Mouse (Mus musculus) adrenal gland, adult 2 months (tissue): ENCODE results near the gene Trpv2. TPM values are rescaled to one million over a fixed set of nuclear protein-coding genes. Genes with fewer than 3 reads are reported as not detected.
"Not testable (repeated sequence)": the region's sequence is repeated elsewhere in the genome, so short reads cannot be mapped to it uniquely, and the experiment has no call there.

Experiments
- DNase-seq: peaks from one replicate; pipeline ENCODE4 v3.0.0; 2021
- polyA plus RNA-seq: library from polyadenylated mRNA; depleted of rRNA; stranded (reverse); fragments of >200 nt; gene quantifications from 2 replicates; pipeline ENCODE4 v1.2.3, GENCODE M21; 2012; rRNA removed
- total RNA-seq, 2 experiments: library from RNA; stranded (reverse); gene quantifications; 2 replicates each; pipeline ENCODE4 v1.2.3; 2021

Gene Trpv2
- total and polyA plus RNA-seq, 3 experiments: 2.7 to 4.2 (median 2.7) TPM

DNA sequence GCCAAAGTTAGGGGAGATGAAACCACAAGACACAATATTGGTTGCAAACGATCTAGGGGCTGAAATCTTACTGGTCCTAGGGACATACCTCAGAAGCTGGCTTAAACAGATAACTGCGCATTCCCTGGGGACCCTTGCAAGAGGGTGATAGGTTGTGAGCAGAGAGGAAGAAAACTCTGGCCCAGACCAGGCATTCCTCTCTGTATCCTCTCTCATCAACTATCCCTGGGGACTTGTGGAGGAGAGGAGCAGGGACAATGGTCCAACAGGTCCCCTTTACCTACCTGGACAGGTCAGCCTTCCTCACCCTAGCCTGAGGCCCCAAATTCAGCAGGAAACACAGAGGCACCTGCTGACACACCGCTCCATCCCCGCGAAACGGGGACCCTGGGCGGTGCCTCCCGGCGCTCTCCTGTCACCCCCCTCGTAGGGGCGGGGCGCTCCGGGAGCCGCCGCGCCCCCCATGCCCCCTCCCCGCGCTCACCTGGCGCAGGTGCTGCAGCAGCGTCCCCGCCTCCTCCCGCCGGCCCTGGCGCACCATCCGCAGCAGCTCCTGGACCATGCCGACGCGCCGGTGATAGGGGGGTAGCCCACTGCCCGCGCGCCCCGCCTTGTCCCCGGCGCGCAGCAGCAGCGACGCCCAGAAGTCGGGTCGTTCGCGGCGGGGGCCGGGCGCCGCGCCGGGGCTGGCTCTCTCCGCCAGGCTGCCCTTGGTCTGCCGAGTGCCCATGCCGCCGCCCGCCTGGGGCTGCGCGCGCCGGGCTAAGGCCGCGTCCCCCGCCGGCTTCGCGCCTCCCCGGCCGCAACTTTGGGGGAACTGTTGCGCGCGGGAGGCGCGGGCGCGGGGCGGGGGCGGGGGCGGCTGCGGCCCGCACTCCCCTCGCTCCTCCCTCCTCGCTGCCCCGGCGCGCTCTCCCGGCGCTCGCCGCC, 73.6 kb downstream of the Trpv2 start, which contains the start of gene Lrrc75a:
Gene Lrrc75a (minus strand): TSS at position 863 of the 930 bp plus-strand sequence.
- peak; percentile 73 for DNase-seq

DNA sequence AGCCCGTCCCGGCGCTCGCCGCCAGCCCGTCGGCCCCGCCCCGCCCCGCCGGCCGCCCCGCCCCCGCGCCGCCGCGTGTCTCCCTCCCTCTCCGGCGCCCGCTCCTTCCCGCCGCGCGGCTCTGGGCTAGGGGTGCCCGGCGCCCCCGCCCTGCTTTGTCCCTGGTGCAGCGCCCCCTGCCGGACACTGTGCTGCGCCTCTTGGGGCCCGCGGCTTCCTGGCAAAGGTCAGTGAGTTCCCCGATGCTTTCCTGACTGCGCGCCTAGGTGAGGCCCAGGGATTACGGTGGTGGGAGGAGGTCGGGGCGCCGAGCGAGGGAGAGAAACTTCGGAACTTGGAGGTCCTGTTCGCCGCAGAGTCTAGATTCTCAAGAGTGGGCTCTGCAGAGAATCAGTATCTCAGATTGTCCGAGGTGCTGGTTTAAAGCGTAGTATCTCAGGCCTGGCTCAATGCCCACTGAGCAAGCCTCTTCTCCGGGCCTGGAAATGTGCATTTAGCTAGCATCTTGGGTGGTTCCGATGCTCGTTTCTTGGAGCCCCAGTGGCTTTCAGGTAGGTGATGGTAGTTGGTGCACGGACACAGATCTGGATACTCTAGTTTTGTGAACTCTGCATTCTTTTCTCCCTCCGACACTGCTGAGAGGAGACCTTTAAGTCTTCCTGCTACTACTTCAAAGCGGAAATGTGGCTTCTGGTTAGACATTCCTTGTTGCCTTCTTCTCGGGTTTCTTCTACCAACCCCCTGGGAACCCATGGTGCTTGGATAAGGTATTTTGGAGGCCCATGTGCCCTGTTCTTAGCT, 74.5 kb downstream of the Trpv2 start, which contains the start of gene Mmgt2:
Gene Mmgt2 (plus strand): TSS at position 74 of the 801 bp plus-strand sequence.
- peak; percentile 96 for DNase-seq

DNA sequence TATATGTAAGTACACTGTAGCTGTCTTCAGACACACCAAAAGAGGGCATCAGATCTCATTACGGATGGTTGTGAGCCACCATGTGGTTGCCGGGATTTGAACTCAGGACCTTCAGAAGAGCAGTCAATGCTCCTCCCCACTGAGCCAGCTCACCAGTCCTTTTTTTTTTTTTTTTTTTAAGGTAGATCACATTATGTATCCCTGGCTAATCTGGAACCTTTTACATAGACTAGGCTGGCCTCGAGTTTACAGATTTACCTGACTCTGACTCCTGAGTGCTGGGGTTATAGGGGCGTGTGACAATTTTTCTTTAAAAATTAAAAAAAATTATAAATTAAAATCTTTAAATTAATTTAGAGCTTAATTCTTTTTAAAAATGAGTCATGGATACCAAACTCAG, 75.5 kb downstream of the Trpv2 start:
- DNase-seq: not testable (repeated sequence)

Other genes starting within 250 kb of the Trpv2 start
- 1 to 10 TPM; 9.5 to 10.0 TPM for gene Pigl, start 116.0 kb upstream of the Trpv2 start, total RNA-seq
- 6.0 and 6.8 TPM in 2 replicates for gene Pigl, start 116.0 kb upstream of the Trpv2 start, polyA plus RNA-seq
- gene Ncor1, start 115.9 kb upstream of the Trpv2 start, total RNA-seq: 100 to 1,000 TPM; 167 to 268 TPM
- 53.4 and 59.5 TPM in 2 replicates for gene Ncor1, start 115.9 kb upstream of the Trpv2 start, polyA plus RNA-seq
- 10 to 100 TPM; 44.1 to 45.8 TPM for gene Cenpv, start 35.2 kb upstream of the Trpv2 start, total RNA-seq
- gene Cenpv, start 35.2 kb upstream of the Trpv2 start, polyA plus RNA-seq: 46.8 and 58.2 TPM in 2 replicates
- 1,000 to 10,000 TPM; 1,385 to 1,758 TPM for gene Ubb, start 23.3 kb upstream of the Trpv2 start, total RNA-seq
- gene Ubb, start 23.3 kb upstream of the Trpv2 start, polyA plus RNA-seq: 1,114 and 1,206 TPM in 2 replicates
- gene Lrrc75a, start 74.0 kb downstream of the Trpv2 start, total RNA-seq: 10 to 100 TPM; 17.5 to 40.5 TPM
- 46.9 and 73.5 TPM in 2 replicates for gene Lrrc75a, start 74.0 kb downstream of the Trpv2 start, polyA plus RNA-seq
- gene Mmgt2, start 74.2 kb downstream of the Trpv2 start, total RNA-seq: 10 to 100 TPM; 34.5 to 47.3 TPM
- gene Mmgt2, start 74.2 kb downstream of the Trpv2 start, polyA plus RNA-seq: 87.2 and 88.1 TPM in 2 replicates
- gene Zfp287, start 157.4 kb downstream of the Trpv2 start, total RNA-seq: 1 to 10 TPM; 2.9 to 5.0 TPM
- 0.89 and 1.3 TPM in 2 replicates for gene Zfp287, start 157.4 kb downstream of the Trpv2 start, polyA plus RNA-seq
- gene Gm10428, start 178.6 kb downstream of the Trpv2 start, total RNA-seq: not detected
- not detected in 2 replicates for gene Gm10428, start 178.6 kb downstream of the Trpv2 start, polyA plus RNA-seq
- gene Zfp286, start 215.0 kb downstream of the Trpv2 start, total RNA-seq: 1 to 10 TPM; 1.5 to 3.5 TPM
- 0.21 TPM in 1 of 2 replicates, not detected in the other for gene Zfp286, start 215.0 kb downstream of the Trpv2 start, polyA plus RNA-seq
- 1 to 10 TPM; 5.7 to 9.6 TPM for gene Trim16, start 245.7 kb downstream of the Trpv2 start, total RNA-seq
- gene Trim16, start 245.7 kb downstream of the Trpv2 start, polyA plus RNA-seq: 1.7 and 2.2 TPM in 2 replicates